Mouse (Mus musculus) G1E (cell line): ENCODE data around the gene Abcc3. TPM values are rescaled to one million over a fixed set of nuclear protein-coding genes. Genes with fewer than 3 reads are reported as not detected.

ENCODE experiments used
- ATAC-seq: 2 replicates; pipeline ENCODE4 v1.8.0; 2016; ENCODE audit warnings: mild to moderate bottlenecking; ENCODE audit not compliant: insufficient number of reproducible peaks, poor library complexity, low FRiP score, severe bottlenecking; ENCODE audit errors: extremely low read depth
- DNase-seq: peaks from one replicate; pipeline ENCODE4 v3.0.0; 2012; ENCODE audit warnings: low spot score
- H3K27me3 ChIP-seq: 2 replicates; pipeline ENCODE4 v1.6.1; 2012; ENCODE audit warnings: mild to moderate bottlenecking, low read length, inconsistent platforms; ENCODE audit not compliant: insufficient read depth
- H3K36me3 ChIP-seq: replicated peaks from 2 replicates; pipeline ENCODE3; 2012; ENCODE audit warnings: mild to moderate bottlenecking, inconsistent platforms
- H3K4me1 ChIP-seq: 2 replicates; pipeline ENCODE4 v1.6.1; 2012; ENCODE audit warnings: low read depth, low read length, inconsistent platforms, mixed read lengths; ENCODE audit not compliant: insufficient read depth
- H3K4me3 ChIP-seq: 2 replicates; pipeline ENCODE4 v1.5.1; 2012; ENCODE audit warnings: low read depth, mild to moderate bottlenecking, inconsistent platforms, low read length, moderate library complexity, mixed read lengths
- H3K9me3 ChIP-seq: replicated peaks from 2 replicates; pipeline ENCODE4 v1.6.1; 2012; ENCODE audit warnings: inconsistent platforms
- CTCF ChIP-seq: IDR thresholded peaks from 2 replicates; pipeline ENCODE4 v1.5.1; 2012; ENCODE audit warnings: low read depth, low read length, inconsistent platforms, mixed read lengths
- GATA1 ChIP-seq: IDR thresholded peaks from 2 replicates; pipeline ENCODE4 v1.6.1; 2012; ENCODE audit warnings: borderline replicate concordance, low read length, inconsistent platforms, mixed read lengths
- GATA2 ChIP-seq: IDR thresholded peaks from 2 replicates; pipeline ENCODE4 v1.6.1; 2012; ENCODE audit warnings: low read depth, low read length, inconsistent platforms, borderline replicate concordance
- POLR2AphosphoS5 ChIP-seq: IDR thresholded peaks from 2 replicates; pipeline ENCODE4 v1.6.1; 2012; ENCODE audit warnings: low read depth, low read length, inconsistent platforms; ENCODE audit not compliant: insufficient replicate concordance
- TAL1 ChIP-seq: conservative IDR thresholded peaks from 2 replicates; pipeline ENCODE4 v1.6.1; 2012; ENCODE audit warnings: low read depth, low read length, inconsistent platforms, mixed read lengths
- polyA plus RNA-seq: library from polyadenylated mRNA; stranded (reverse); fragments of >175 nt; gene quantifications from 2 replicates; pipeline ENCODE4 v1.2.3, GENCODE M21; 2012
- total RNA-seq, 2 experiments: library from RNA; stranded (forward) in 1 of 2; stranded (reverse) in 1 of 2; fragments of 200-1000 nt in 1 of 2; fragments of >200 nt in 1 of 2; fragmentation: Nextera tagmentation in 1 of 2; gene quantifications; 2 replicates each; pipeline ENCODE4 v1.2.3; 2014 to 2017

Abcc3 gene
- total and polyA plus RNA-seq, 3 experiments, result 0.27 TPM; not detected in 2

DNA sequence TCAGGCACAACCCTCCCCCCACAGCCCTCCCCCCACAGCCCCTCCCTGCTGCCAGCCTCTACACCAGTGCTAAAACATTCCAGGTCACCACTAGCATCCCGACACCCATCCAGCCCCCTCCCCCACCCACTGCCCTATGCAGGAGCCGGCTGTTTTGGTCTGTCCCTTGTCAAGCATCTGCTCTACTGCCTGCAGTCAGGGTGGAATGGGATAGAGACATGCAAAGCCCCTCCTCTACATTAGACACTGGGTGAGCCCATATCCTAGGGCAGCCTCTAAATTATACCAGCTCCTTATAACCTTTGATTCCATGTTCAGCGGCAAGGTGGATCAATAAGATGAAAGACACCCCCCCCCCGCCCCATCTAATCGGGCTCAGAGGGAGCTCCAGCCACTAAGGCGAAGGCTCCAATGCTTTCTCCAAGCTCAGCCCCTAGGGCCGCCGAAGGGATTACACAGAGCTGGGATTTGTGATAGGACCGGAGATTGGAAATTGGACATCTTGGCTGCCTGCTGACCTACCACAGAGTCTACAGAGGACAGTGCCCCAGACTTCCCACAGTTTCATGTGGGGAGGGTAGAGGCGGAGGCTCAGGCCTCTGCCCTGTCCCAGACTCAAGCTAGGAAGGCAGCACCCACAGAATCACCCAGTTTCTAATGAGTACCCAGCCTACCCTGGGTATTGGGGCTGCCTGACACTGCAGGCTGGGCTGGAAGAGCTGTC, 26.4 kb upstream of the Abcc3 start:
- no peaks in the 10 kb centered on the region for H3K36me3 ChIP-seq
- ATAC-seq, result no peak
- no peaks in the 10 kb centered on the region for H3K9me3 ChIP-seq
- TF ChIP-seq POLR2AphosphoS5 (no peak), TAL1 (no peak), GATA1 (no peak), GATA2 (no peak), CTCF (no peak)
- no peak overlapping the region for H3K4me3 ChIP-seq
- no peak for DNase-seq
- no peaks in the 10 kb centered on the region for H3K4me1 ChIP-seq
- peaks cover 31% of the 10 kb centered on the region for H3K27me3 ChIP-seq

GRCm38 (mm10) chr11:94414042-94414441, 21.2 kb upstream of the Abcc3 start:
- H3K27me3 ChIP-seq, result peaks cover 26% of the 10 kb centered on the region
- TF ChIP-seq POLR2AphosphoS5 (no peak), CTCF (no peak), GATA1 (no peak), TAL1 (no peak), GATA2 (no peak)
- no peak overlapping the region for H3K4me3 ChIP-seq
- DNase-seq, result no peak
- no peaks in the 10 kb centered on the region for H3K36me3 ChIP-seq
- ATAC-seq, result no peak
- H3K4me1 ChIP-seq, result no peaks in the 10 kb centered on the region
- no peaks in the 10 kb centered on the region for H3K9me3 ChIP-seq

DNA sequence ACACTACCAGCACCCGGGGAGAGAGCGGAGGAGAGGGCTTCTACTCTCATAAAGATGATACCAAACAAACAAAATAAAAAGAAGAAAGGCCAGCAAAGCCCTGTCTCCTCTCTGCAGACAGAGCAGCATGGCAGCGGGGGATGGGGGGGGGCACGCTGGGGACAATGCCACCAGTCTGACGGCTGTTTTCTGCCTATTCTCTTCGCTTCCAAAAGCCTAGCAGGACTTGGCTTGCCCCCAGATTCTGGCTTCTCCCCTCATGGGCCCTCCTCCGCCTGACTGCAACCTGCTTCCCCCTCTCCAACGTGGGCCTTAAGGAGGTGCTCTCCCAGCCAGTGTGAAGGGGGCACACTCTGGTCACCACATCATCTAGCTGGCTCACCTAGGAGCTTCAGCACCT, 20.7 kb upstream of the Abcc3 start:
- peaks cover 26% of the 10 kb centered on the region for H3K27me3 ChIP-seq
- no peak for ATAC-seq
- no peak overlapping the region for H3K4me3 ChIP-seq
- no peaks in the 10 kb centered on the region for H3K4me1 ChIP-seq
- H3K9me3 ChIP-seq, result no peaks in the 10 kb centered on the region
- H3K36me3 ChIP-seq, result no peaks in the 10 kb centered on the region
- TF ChIP-seq CTCF (no peak), POLR2AphosphoS5 (no peak), GATA1 (no peak), GATA2 (no peak), TAL1 (no peak)
- DNase-seq, result no peak

GRCm38 (mm10) chr11:94412998-94413469, 20.2 kb upstream of the Abcc3 start:
- no peaks in the 10 kb centered on the region for H3K36me3 ChIP-seq
- H3K4me1 ChIP-seq, result no peaks in the 10 kb centered on the region
- no peak for ATAC-seq
- TF ChIP-seq GATA1, result no peak
- no peak for TF ChIP-seq GATA2
- no peak for TF ChIP-seq POLR2AphosphoS5
- TF ChIP-seq TAL1, result no peak
- no peak for TF ChIP-seq CTCF
- no peak overlapping the region for H3K4me3 ChIP-seq
- H3K27me3 ChIP-seq, result peaks cover 26% of the 10 kb centered on the region
- no peaks in the 10 kb centered on the region for H3K9me3 ChIP-seq
- DNase-seq, result no peak

- H3K9me3 ChIP-seq, result no peaks in the 10 kb centered on the region
- H3K36me3 ChIP-seq, result no peaks in the 10 kb centered on the region
- H3K4me3 ChIP-seq, result no peak overlapping the region
- no peaks in the 10 kb centered on the region for H3K4me1 ChIP-seq
- H3K27me3 ChIP-seq, result peaks cover 26% of the 10 kb centered on the region
- TF ChIP-seq CTCF, result no peak
- TF ChIP-seq TAL1, result no peak
- no peak for TF ChIP-seq GATA2
- TF ChIP-seq GATA1, result no peak
- no peak for TF ChIP-seq POLR2AphosphoS5
- no peak for DNase-seq
- ATAC-seq, result no peak
Observed at GRCm38 (mm10) chr11:94412562-94412961, 19.8 kb upstream of the Abcc3 start.

DNA sequence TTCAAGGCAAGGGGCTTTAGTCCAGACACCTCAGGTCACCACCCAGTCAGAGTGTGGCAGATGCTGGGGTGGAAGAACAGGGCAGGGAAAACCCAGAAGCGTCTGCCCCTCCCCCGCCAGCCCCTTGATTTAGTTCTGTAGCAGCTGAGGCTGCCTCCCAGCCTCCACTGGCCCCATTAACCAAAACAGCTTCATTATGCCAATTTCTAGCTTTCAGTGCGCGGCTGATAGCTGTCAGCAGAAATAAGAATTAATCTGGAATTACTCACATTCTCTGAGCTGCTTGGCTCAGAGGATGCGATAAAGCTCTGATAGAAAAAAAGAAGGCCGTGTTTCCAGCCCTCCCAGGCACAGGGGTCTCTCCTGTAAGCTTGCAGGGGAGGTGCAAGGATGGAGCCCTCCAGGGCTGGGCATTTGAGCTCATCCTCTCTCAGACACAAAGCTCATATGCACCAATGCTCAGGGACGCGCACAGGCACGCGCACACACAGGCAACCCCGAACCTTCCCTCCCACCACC, 15.1 kb upstream of the Abcc3 start:
- H3K9me3 ChIP-seq, result no peaks in the 10 kb centered on the region
- no peak for DNase-seq
- H3K36me3 ChIP-seq, result no peaks in the 10 kb centered on the region
- H3K4me3 ChIP-seq, result no peak overlapping the region
- TF ChIP-seq GATA2 (no peak), GATA1 (no peak), CTCF (no peak), POLR2AphosphoS5 (no peak), TAL1 (no peak)
- peaks cover 14% of the 10 kb centered on the region for H3K27me3 ChIP-seq
- no peak for ATAC-seq
- H3K4me1 ChIP-seq, result no peaks in the 10 kb centered on the region
